Mouse (Mus musculus): ENCODE results near the gene Specc1l. TPM values are rescaled to one million over a fixed set of nuclear protein-coding genes. Genes with fewer than 3 reads are reported as not detected.

Specc1l gene
- polyA plus RNA-seq, 1 experiment: 23.1 TPM

DNA sequence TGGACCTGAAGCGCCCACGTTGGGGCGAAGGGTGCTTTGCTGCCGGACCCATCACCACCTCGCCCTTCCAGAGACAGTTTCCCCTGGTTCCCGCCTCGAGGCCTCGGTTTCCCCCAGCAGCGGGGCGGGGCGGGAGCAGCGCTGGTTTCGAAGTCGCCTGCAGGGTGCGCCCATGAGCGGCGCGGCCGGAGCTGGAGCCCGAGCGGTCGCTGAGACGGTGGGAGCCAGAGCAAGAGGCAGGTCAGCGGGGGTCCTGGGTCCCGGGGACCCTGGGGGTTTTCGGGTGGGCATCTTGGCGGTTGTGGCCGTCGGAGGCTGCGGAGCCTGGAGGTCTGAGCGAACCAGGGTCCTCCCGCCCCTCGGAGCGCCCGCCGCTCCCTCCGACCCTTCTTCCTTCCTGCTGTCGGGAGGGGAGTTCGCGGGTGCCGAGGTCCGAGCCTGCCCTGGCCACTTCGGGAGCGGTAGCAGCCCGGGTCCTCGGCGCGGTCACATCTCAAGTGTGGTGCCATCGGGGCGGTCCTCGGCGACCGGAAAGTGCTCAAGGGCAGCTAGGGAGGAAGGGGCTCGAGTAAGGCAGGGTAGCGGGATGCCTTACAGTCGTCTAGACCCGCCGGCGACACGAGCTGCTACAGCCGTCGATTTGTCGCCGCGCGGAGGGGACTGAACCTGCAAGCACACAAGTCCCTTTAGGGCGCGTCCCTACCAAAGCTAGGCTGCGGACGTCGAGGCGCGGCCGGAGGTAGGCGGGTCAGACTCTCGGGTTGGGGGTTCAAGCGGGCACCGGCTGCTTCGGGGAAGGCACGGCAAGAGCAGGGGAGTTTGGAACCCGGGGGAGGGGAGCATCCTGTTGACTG is 105.3 kb downstream of the Specc1l start:
- H3K27ac ChIP-seq (ENCODE audit: insufficient read depth, low read length): no peak overlapping the region; the same call in 1 of the 2 replicates

GRCm38 (mm10) chr10:75318206-75318605 is 106.3 kb downstream of the Specc1l start:
- Histone ChIP-seq H3K27ac (ENCODE audit: insufficient read depth, low read length) (no peak overlapping the region), H3K4me3 (ENCODE audit: insufficient read depth, low read length) (0 out of 2 replicates have a peak overlapping the region, but pooled peaks have one; percentile 13), H3K4me1 (ENCODE audit: control insufficient read depth, insufficient read depth, low read length) (no peaks in the 10 kb centered on the region)
- no peak for TF ChIP-seq CTCF (IDR thresholded peaks at IDR 0.05; ENCODE audit: extremely low read depth, insufficient read depth, low read length)
- no peak for TF ChIP-seq POLR2A (IDR thresholded peaks at IDR 0.05; ENCODE audit: extremely low read depth, insufficient read depth, low read length)

More for the DNA sequence above, 105.3 kb downstream of the Specc1l start:
- H3K4me1 ChIP-seq (ENCODE audit: control insufficient read depth, insufficient read depth, low read length): no peaks in the 10 kb centered on the region
- peak overlapping the region; percentile 13 for H3K4me3 ChIP-seq (ENCODE audit: insufficient read depth, low read length)
- TF ChIP-seq CTCF (IDR thresholded peaks at IDR 0.05; ENCODE audit: extremely low read depth, insufficient read depth, low read length) (peak; percentile 33), POLR2A (IDR thresholded peaks at IDR 0.05; ENCODE audit: extremely low read depth, insufficient read depth, low read length) (no peak)

GRCm38 (mm10) chr10:75320321-75320720 is 108.4 kb downstream of the Specc1l start:
- Histone ChIP-seq H3K27ac (ENCODE audit: insufficient read depth, low read length) (no peak overlapping the region), H3K4me1 (ENCODE audit: control insufficient read depth, insufficient read depth, low read length) (no peaks in the 10 kb centered on the region), H3K4me3 (ENCODE audit: insufficient read depth, low read length) (no peak overlapping the region)
- TF ChIP-seq POLR2A (IDR thresholded peaks at IDR 0.05; ENCODE audit: extremely low read depth, insufficient read depth, low read length): no peak
- TF ChIP-seq CTCF (IDR thresholded peaks at IDR 0.05; ENCODE audit: extremely low read depth, insufficient read depth, low read length): no peak

DNA sequence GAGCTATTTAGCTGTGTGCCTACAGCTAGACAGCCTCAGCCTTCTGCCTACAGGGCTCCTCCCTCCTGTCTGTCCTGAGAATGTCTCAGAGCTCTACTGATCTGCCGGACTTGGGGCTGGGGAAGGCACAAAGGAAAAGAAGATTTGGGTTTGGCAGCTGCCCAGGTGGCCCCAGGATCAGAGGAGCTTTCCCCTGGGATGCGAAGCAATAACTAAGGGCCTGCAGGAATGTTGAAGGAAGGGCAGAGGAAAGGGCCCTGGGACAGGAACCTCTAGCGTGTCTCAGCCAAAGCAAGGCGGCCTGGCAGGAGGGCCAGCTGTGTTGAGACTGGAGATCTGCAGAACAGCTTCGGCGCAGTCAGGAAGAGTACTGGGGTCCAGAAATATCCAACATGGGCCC is 111.1 kb downstream of the Specc1l start:
- H3K4me1 ChIP-seq (ENCODE audit: control insufficient read depth, insufficient read depth, low read length): no peaks in the 10 kb centered on the region
- no peak overlapping the region for H3K27ac ChIP-seq (ENCODE audit: insufficient read depth, low read length)
- TF ChIP-seq CTCF (IDR thresholded peaks at IDR 0.05; ENCODE audit: extremely low read depth, insufficient read depth, low read length) (no peak), POLR2A (IDR thresholded peaks at IDR 0.05; ENCODE audit: extremely low read depth, insufficient read depth, low read length) (no peak)
- H3K4me3 ChIP-seq (ENCODE audit: insufficient read depth, low read length): no peak overlapping the region

- Histone ChIP-seq H3K4me1 (ENCODE audit: control insufficient read depth, insufficient read depth, low read length) (no peaks in the 10 kb centered on the region), H3K4me3 (ENCODE audit: insufficient read depth, low read length) (no peak overlapping the region), H3K27ac (ENCODE audit: insufficient read depth, low read length) (no peak overlapping the region)
- no peak for TF ChIP-seq POLR2A (IDR thresholded peaks at IDR 0.05; ENCODE audit: extremely low read depth, insufficient read depth, low read length)
- TF ChIP-seq CTCF (IDR thresholded peaks at IDR 0.05; ENCODE audit: extremely low read depth, insufficient read depth, low read length): no peak
Observed at GRCm38 (mm10) chr10:75323986-75324385, 112.1 kb downstream of the Specc1l start.

- H3K4me3 ChIP-seq (ENCODE audit: insufficient read depth, low read length): no peak overlapping the region
- TF ChIP-seq CTCF (IDR thresholded peaks at IDR 0.05; ENCODE audit: extremely low read depth, insufficient read depth, low read length): no peak
- TF ChIP-seq POLR2A (IDR thresholded peaks at IDR 0.05; ENCODE audit: extremely low read depth, insufficient read depth, low read length): no peak
- no peaks in the 10 kb centered on the region for H3K4me1 ChIP-seq (ENCODE audit: control insufficient read depth, insufficient read depth, low read length)
- no peak overlapping the region for H3K27ac ChIP-seq (ENCODE audit: insufficient read depth, low read length)
Observed at GRCm38 (mm10) chr10:75324391-75324790, 112.5 kb downstream of the Specc1l start.

- H3K4me3 ChIP-seq (ENCODE audit: insufficient read depth, low read length): peak overlapping the region; percentile 11; the same call in 1 of the 2 replicates
Observed at GRCm38 (mm10) chr10:75325821-75326220, 113.9 kb downstream of the Specc1l start.

DNA sequence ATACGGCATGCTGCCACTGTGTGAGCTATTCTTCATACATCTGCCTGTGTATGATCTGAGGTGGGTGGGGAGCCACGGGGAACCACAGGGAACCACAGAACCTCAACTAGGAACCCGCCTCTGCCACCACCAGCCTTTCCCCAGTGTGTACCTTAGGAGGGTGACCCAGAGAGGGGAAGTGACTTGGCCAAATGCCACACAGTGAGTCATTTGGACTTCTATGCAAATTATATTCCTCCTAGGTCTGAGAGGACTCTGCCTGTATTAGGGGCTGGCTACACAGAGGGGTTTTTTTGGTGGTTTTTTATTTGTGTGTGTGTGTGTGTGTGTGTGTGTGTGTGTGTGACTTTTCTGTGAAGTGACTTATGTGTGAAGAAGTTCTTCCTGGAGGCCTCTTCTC is 114.7 kb downstream of the Specc1l start:
- Histone ChIP-seq H3K4me1 (ENCODE audit: control insufficient read depth, insufficient read depth, low read length) (no peaks in the 10 kb centered on the region), H3K27ac (ENCODE audit: insufficient read depth, low read length) (0 out of 2 replicates have a peak overlapping the region, but pooled peaks have one; percentile 40), H3K4me3 (ENCODE audit: insufficient read depth, low read length) (0 out of 2 replicates have a peak overlapping the region, but pooled peaks have one; percentile 11)
- no peak for TF ChIP-seq CTCF (IDR thresholded peaks at IDR 0.05; ENCODE audit: extremely low read depth, insufficient read depth, low read length)
- TF ChIP-seq POLR2A (IDR thresholded peaks at IDR 0.05; ENCODE audit: extremely low read depth, insufficient read depth, low read length): no peak

More at GRCm38 (mm10) chr10:75325821-75326220, 113.9 kb downstream of the Specc1l start:
- Histone ChIP-seq H3K4me1 (ENCODE audit: control insufficient read depth, insufficient read depth, low read length) (no peaks in the 10 kb centered on the region), H3K27ac (ENCODE audit: insufficient read depth, low read length) (no peak overlapping the region)
- TF ChIP-seq CTCF (IDR thresholded peaks at IDR 0.05; ENCODE audit: extremely low read depth, insufficient read depth, low read length) (no peak), POLR2A (IDR thresholded peaks at IDR 0.05; ENCODE audit: extremely low read depth, insufficient read depth, low read length) (no peak)

- no peak overlapping the region for H3K27ac ChIP-seq (ENCODE audit: insufficient read depth, low read length)
Observed at GRCm38 (mm10) chr10:75327081-75327480, 115.2 kb downstream of the Specc1l start.

More at GRCm38 (mm10) chr10:75327081-75327480, 115.2 kb downstream of the Specc1l start:
- no peak overlapping the region for H3K4me3 ChIP-seq (ENCODE audit: insufficient read depth, low read length)
- no peak for TF ChIP-seq POLR2A (IDR thresholded peaks at IDR 0.05; ENCODE audit: extremely low read depth, insufficient read depth, low read length)
- no peak for TF ChIP-seq CTCF (IDR thresholded peaks at IDR 0.05; ENCODE audit: extremely low read depth, insufficient read depth, low read length)
- H3K4me1 ChIP-seq (ENCODE audit: control insufficient read depth, insufficient read depth, low read length): no peaks in the 10 kb centered on the region

All from cortical plate, adult 2 months (tissue).